ENCODE assay signal across 14 mouse cellular contexts in genomic region chr1:80656389-80656788, GRCm38 (mm10).
DNase-seq lines count a peak whose midpoint lies in the region; ATAC-seq and TF ChIP-seq lines count a peak whose summit lies in the region.
"Had no signal": no experiment of that assay in that cellular context is flagged by ENCODE, and none has a peak within 500 bp of the region (broad histone marks: within the 10 kb centered on the region; RNA-seq: fewer than 3 reads in every experiment).

No protein-coding gene starts in this region.

- TF ChIP-seq EP300 in lung, postnatal 0 days (IDR thresholded peaks at IDR 0.05) = no peak

- H3K4me2 ChIP-seq in lung, postnatal 0 days (replicated peaks; ENCODE audit: low read depth, low read length) = no peak overlapping the region
- no peak overlapping the region for H3K4me2 ChIP-seq in myocyte (ENCODE audit: low read depth)
- H3K4me2 ChIP-seq: limb, embryonic 12.5 days had no signal

- intact Hi-C loops in gastrocnemius, adult 2 months (cut with DNase I) = no loop called here

- H3K27me3 ChIP-seq in lung, postnatal 0 days (replicated peaks; ENCODE audit: insufficient read depth, low read length) = no peaks in the 10 kb centered on the region
- no peaks in the 10 kb centered on the region for H3K27me3 ChIP-seq in myocyte (ENCODE audit: control insufficient read depth, insufficient read depth, insufficient read length)
- H3K27me3 ChIP-seq: limb, embryonic 12.5 days had no signal

- DNase-seq in gastrocnemius, adult 2 months = no peak
- no peak for DNase-seq in gastrocnemius, postnatal 10 days
- DNase-seq in lung, postnatal 0 days (ENCODE audit: low spot score) = peak; percentile 64
- no peak for DNase-seq in lung, adult 2 months
- peak; percentile 24 for DNase-seq in hindlimb bud, embryonic 11.5 days (ENCODE audit: extremely low spot score, low read depth, low spot score)
- DNase-seq in spleen, postnatal 36 days (ENCODE audit: low spot score in 2 of 2) = no peak
- DNase-seq in thymus, postnatal 10 days (ENCODE audit: low spot score in 2 of 2) = no peak
- DNase-seq: cerebellum, postnatal 36 days; gastrocnemius, postnatal 36 days; layer of hippocampus, adult 9-11 months had no signal

- ATAC-seq in lung, postnatal 0 days = peak; percentile 76
- ATAC-seq: hindbrain, embryonic 16.5 days had no signal

- H3K27ac ChIP-seq in gastrocnemius, adult 2 months = 0 out of 2 replicates have a peak overlapping the region, but pooled peaks have one; percentile 38
- no peak overlapping the region for H3K27ac ChIP-seq in lung, postnatal 0 days (ENCODE audit: low read length)
- H3K27ac ChIP-seq: forebrain, embryonic 10.5 days; limb, embryonic 12.5 days had no signal

- TF ChIP-seq CTCF in gastrocnemius, adult 2 months (IDR thresholded peaks at IDR 0.05) = no peak
- no peak for TF ChIP-seq CTCF in lung, postnatal 0 days (IDR thresholded peaks at IDR 0.05)
- TF ChIP-seq CTCF in lung, adult 2 months (IDR thresholded peaks at IDR 0.05; ENCODE audit: insufficient read depth, low read length) = no peak

- no peak for TF ChIP-seq POLR2A in lung, adult 2 months (IDR thresholded peaks at IDR 0.05; ENCODE audit: borderline replicate concordance, extremely low read depth, low read depth, low read length)
- TF ChIP-seq POLR2A in myocyte (IDR thresholded peaks at IDR 0.05; ENCODE audit: insufficient read length, low read depth) = no peak

- H3K9me3 ChIP-seq in lung, postnatal 0 days (ENCODE audit: low read length) = no peaks in the 10 kb centered on the region
- H3K9me3 ChIP-seq: forebrain, embryonic 10.5 days; limb, embryonic 12.5 days had no signal

- H3K4me1 ChIP-seq in lung, postnatal 0 days (ENCODE audit: insufficient read depth, low read depth, low read length) = no peaks in the 10 kb centered on the region
- no peaks in the 10 kb centered on the region for H3K4me1 ChIP-seq in lung, adult 2 months (ENCODE audit: control insufficient read depth, insufficient read depth, low read length)
- H3K4me1 ChIP-seq: forebrain, embryonic 10.5 days; limb, embryonic 12.5 days had no signal

- H3ac ChIP-seq in myocyte (ENCODE audit: control insufficient read depth, insufficient read length) = no peak overlapping the region

- H3K4me3 ChIP-seq in gastrocnemius, adult 2 months = no peak overlapping the region
- H3K4me3 ChIP-seq in lung, postnatal 0 days (ENCODE audit: low read depth, low read length) = no peak overlapping the region
- no peak overlapping the region for H3K4me3 ChIP-seq in lung, adult 2 months (replicated peaks; ENCODE audit: extremely low read depth, low read depth, low read length)
- H3K4me3 ChIP-seq in myocyte = no peak overlapping the region
- H3K4me3 ChIP-seq: forebrain, embryonic 10.5 days; limb, embryonic 12.5 days had no signal

- H3K79me2 ChIP-seq in myocyte (ENCODE audit: control insufficient read depth, insufficient read depth) = no peaks in the 10 kb centered on the region

- no peaks in the 10 kb centered on the region for H3K36me3 ChIP-seq in lung, postnatal 0 days (ENCODE audit: insufficient read depth, low read length)
- H3K36me3 ChIP-seq in myocyte (ENCODE audit: control insufficient read depth, insufficient read depth) = no peaks in the 10 kb centered on the region
- H3K36me3 ChIP-seq: forebrain, embryonic 10.5 days; limb, embryonic 12.5 days had no signal

- H3K9ac ChIP-seq in lung, postnatal 0 days (replicated peaks; ENCODE audit: low read depth) = no peak overlapping the region
- H3K9ac ChIP-seq: limb, embryonic 12.5 days had no signal

- WGBS in lung, postnatal 0 days = 73% methylated on average over 2 of the region's 2 CpGs
- WGBS in lung, adult 2 months = 60% methylated on average over 2 of the region's 2 CpGs

TF ChIP-seq in myocyte, 11 proteins besides CTCF, POLR2A, EP300 and RAD21:
- no peak for TF ChIP-seq MYOG (IDR thresholded peaks at IDR 0.05; ENCODE audit: control insufficient read depth in 1 of 3, insufficient read depth in 1 of 3, insufficient read length in 2 of 3, low read depth in 2 of 3)
- peak; percentile 8 for TF ChIP-seq USF1 (IDR thresholded peaks at IDR 0.05; ENCODE audit: low read depth)
- TF ChIP-seq CEBPB (IDR thresholded peaks at IDR 0.05; ENCODE audit: insufficient read depth, poor library complexity, severe bottlenecking) = no peak

Comparison
In these comparisons a context has a peak if more than half of its experiments do, and no peak if none do; other contexts are left out.
1. DNase-seq: peak in lung, postnatal 0 days (single experiment) and hindlimb bud, embryonic 11.5 days (single experiment); none in gastrocnemius, adult 2 months (single experiment), gastrocnemius, postnatal 10 days (single experiment), lung, adult 2 months (single experiment), spleen, postnatal 36 days (0 of 2) and thymus, postnatal 10 days (0 of 2).